Mouse (Mus musculus) liver, embryonic 15.5 days (tissue): Measurements from ENCODE around the gene Cdiptos. TPM values are rescaled to one million over a fixed set of nuclear protein-coding genes. Genes with fewer than 3 reads are reported as not detected.
A peak's percentile ranks its signal among the peaks of the same experiment; 100 is the strongest.

ENCODE experiments used
- ATAC-seq: fragments of 200-750 bp; cut with Nextera tagmentation; 2 replicates; pipeline ENCODE4 v1.8.0; 2017; ENCODE audit warnings: moderate number of reproducible peaks, mild to moderate bottlenecking, moderate library complexity; ENCODE audit not compliant: insufficient read depth
- H3K27ac ChIP-seq: fragments of 300-500 bp; sonication (generic); replicated peaks from 2 replicates; pipeline ENCODE4 v1.5.1; 2015; ENCODE audit warnings: mild to moderate bottlenecking, inconsistent platforms
- H3K27me3 ChIP-seq: fragments of 300-500 bp; sonication (generic); 2 replicates; pipeline ENCODE4 v1.6.1; 2015; ENCODE audit warnings: mild to moderate bottlenecking, inconsistent platforms
- H3K36me3 ChIP-seq: fragments of 300-500 bp; sonication (generic); replicated peaks from 2 replicates; pipeline ENCODE4 v1.6.1; 2015; ENCODE audit warnings: moderate library complexity, mild to moderate bottlenecking, inconsistent platforms
- H3K4me1 ChIP-seq: fragments of 300-500 bp; sonication (generic); replicated peaks from 2 replicates; pipeline ENCODE4 v1.6.1; 2015; ENCODE audit warnings: inconsistent platforms
- H3K4me2 ChIP-seq: fragments of 300-500 bp; sonication (generic); 2 replicates; pipeline ENCODE4 v1.6.1; 2015; ENCODE audit warnings: moderate library complexity, mild to moderate bottlenecking, inconsistent platforms
- H3K4me3 ChIP-seq: fragments of 300-500 bp; sonication (generic); replicated peaks from 2 replicates; pipeline ENCODE4 v1.5.1; 2015; ENCODE audit warnings: mild to moderate bottlenecking, inconsistent platforms
- H3K9ac ChIP-seq: fragments of 300-500 bp; sonication (generic); 2 replicates; pipeline ENCODE4 v1.6.1; 2015; ENCODE audit warnings: moderate library complexity, mild to moderate bottlenecking, inconsistent platforms
- H3K9me3 ChIP-seq: fragments of 300-500 bp; sonication (generic); replicated peaks from 2 replicates; pipeline ENCODE4 v1.6.1; 2016; ENCODE audit warnings: inconsistent platforms
- WGBS: fragments of 180-500 bp; shearing (Covaris S2); methylation state at CpG from one replicate; pipeline ENCODE4 v1.1.7; 2015; ENCODE audit warnings: mixed read lengths; ENCODE audit not compliant: insufficient replicate concordance; 5-methylcytosine and 5-hydroxymethylcytosine counted together
- polyA plus RNA-seq: library from polyadenylated mRNA; unstranded; fragments of >200 nt; fragmentation: Nextera tagmentation; extraction: Ambion mirVana; gene quantifications from 2 replicates; pipeline ENCODE4 v1.2.1, GENCODE M21; 2015

Cdiptos gene
- polyA plus RNA-seq, 1 experiment from 2014 or later = 0.63 TPM

DNA sequence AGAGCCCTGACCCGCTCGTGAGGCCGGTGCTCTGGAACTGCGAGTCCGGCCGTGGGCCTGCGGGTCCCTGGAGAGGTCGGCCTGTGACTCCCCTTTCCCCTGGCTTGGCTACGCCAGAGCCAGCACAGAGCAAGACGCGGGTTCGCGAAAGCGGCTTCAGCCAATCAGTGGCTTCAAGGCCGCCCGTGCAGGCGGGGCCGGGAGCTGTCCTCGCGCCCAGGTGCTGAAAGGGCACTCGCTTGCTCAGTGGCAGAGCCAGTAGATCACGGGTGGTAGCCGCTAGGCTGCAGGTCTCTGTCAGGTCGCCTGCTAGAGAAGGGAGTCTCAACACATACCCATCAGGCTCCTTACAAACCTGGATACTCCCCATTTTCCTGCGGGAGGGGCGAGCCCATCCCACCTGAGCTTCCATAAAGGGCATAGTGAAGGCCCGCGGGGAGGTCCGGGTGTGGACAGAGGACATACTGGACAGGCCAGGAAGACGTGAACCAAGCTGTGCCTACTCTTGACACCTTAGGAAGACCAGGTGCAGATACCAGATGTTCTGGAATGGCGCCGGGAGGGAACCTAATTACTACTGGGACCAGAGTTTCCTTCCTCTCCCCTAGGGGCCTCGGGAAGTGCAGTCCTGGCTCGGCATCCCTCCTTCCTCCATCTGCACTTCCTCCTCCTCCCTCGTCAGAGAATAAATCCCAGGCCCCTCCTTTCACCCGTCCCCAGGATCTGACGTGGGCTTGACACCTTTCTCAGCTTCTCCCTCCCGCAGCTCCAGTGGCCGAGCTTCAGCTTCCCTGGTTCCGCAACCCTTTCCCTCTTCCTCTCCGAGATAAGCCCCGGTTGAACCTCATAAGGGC, 25.9 kb downstream of the Cdiptos start, which contains the start of gene Sez6l2:
Sez6l2 (plus strand) TSS at position 771 of the 854 bp plus-strand sequence.
- H3K9ac ChIP-seq = peak within 1 kb of the TSS; percentile 30; the same call in 1 of the 2 replicates
- H3K36me3 ChIP-seq = no peaks in the 10 kb centered on the region
- H3K4me2 ChIP-seq = peak within 1 kb of the TSS; percentile 79
- peaks cover 20% of the 10 kb centered on the region for H3K4me1 ChIP-seq
- H3K27ac ChIP-seq = no peak within 1 kb of the TSS
- WGBS = 2% methylated on average over 42 of the region's 42 CpGs
- H3K27me3 ChIP-seq = peaks cover 55% of the 10 kb centered on the region
- peak; percentile 65 for ATAC-seq
- H3K4me3 ChIP-seq = peak within 1 kb of the TSS; percentile 50
- no peaks in the 10 kb centered on the region for H3K9me3 ChIP-seq

- Histone ChIP-seq H3K9me3 (no peaks in the 10 kb centered on the region), H3K27ac (no peak within 1 kb of the TSS), H3K4me1 (peaks cover 20% of the 10 kb centered on the region), H3K4me2 (peak within 1 kb of the TSS; percentile 79), H3K4me3 (peak within 1 kb of the TSS; percentile 50), H3K9ac (peak within 1 kb of the TSS; percentile 30; the same call in 1 of the 2 replicates), H3K36me3 (no peaks in the 10 kb centered on the region; the same call in 1 of the 2 replicates), H3K27me3 (peaks cover 55% of the 10 kb centered on the region)
- 2% methylated on average over 21 of the region's 21 CpGs for WGBS
- ATAC-seq = 0 out of 2 replicates have a peak, but pooled peaks have one; percentile 10
These were observed 26.5 kb downstream of the Cdiptos start, which contains the start of gene Asphd1 for GRCm38 (mm10) chr7:126949403-126949792. Gene Asphd1, minus strand, starts transcription at chr7:126949582.

GRCm38 (mm10) chr7:126948626-126949025, 27.3 kb downstream of the Cdiptos start:
- H3K36me3 ChIP-seq = no peaks in the 10 kb centered on the region; the same call in 1 of the 2 replicates
- 70% methylated on average over 10 of the region's 10 CpGs for whole genome bisulfite sequencing
- H3K4me2 ChIP-seq = no peak overlapping the region
- peaks cover 52% of the 10 kb centered on the region for H3K27me3 ChIP-seq
- peaks cover 20% of the 10 kb centered on the region for H3K4me1 ChIP-seq
- H3K9me3 ChIP-seq = no peaks in the 10 kb centered on the region
- no peak for ATAC-seq
- no peak overlapping the region for H3K4me3 ChIP-seq
- no peak overlapping the region for H3K9ac ChIP-seq
- H3K27ac ChIP-seq = no peak overlapping the region

DNA sequence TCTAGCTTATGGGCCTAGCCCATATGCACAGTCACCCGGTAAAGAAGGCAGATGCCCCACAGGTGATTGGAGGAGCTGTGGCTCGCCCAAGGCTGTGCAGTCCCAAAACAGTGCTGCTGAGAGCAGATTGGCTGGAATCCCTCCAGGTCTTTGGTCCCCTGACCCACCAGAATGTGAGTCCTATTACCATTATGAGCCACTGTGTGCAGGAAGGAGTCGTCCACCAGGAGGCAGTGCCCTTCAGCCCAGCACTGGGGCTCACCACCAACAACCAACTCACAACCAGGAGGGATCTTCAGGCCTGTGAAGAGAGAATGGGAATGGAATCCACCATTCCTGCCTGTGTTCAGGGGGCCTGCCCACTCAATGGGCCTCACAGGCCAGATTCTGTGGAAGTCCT, 29.4 kb downstream of the Cdiptos start:
- Histone ChIP-seq H3K9me3 (no peaks in the 10 kb centered on the region), H3K9ac (no peak overlapping the region), H3K27ac (no peak overlapping the region), H3K4me2 (no peak overlapping the region), H3K36me3 (no peaks in the 10 kb centered on the region; the same call in 1 of the 2 replicates), H3K27me3 (peaks cover 32% of the 10 kb centered on the region), H3K4me1 (peaks cover 19% of the 10 kb centered on the region), H3K4me3 (no peak overlapping the region)
- WGBS = 41% methylated on average over 3 of the region's 3 CpGs
- no peak for ATAC-seq

- H3K27ac ChIP-seq = no peak overlapping the region
- ATAC-seq = no peak
- peaks cover 9% of the 10 kb centered on the region for H3K36me3 ChIP-seq
- H3K9ac ChIP-seq = no peak overlapping the region
- H3K4me1 ChIP-seq = peaks cover 12% of the 10 kb centered on the region; the same call in 1 of the 2 replicates
- 71% methylated on average over 5 of the region's 5 CpGs for WGBS
- no peaks in the 10 kb centered on the region for H3K9me3 ChIP-seq
- no peak overlapping the region for H3K4me3 ChIP-seq
- no peak overlapping the region for H3K4me2 ChIP-seq
- no peaks in the 10 kb centered on the region for H3K27me3 ChIP-seq
These were observed 34.1 kb downstream of the Cdiptos start for GRCm38 (mm10) chr7:126941801-126942200.

DNA sequence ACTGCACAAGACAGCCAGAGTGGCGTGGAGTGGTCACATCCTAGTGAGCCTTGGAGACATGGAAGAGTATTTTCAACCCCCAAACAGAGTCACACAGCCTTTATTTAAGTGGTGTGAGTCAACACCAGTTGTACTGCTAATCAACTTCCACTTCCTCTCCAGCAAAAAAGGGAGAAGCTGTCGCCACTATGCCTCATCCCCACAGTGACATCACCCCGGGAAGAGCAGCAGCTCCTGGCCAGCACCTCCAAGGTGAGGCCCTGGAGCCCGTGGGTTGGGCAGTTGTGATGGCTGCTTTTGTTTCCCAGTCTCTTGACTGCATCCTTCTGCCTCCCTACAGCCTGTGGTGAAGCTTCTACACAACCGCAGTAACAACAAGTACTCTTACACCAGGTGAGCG, 34.7 kb downstream of the Cdiptos start:
- no peaks in the 10 kb centered on the region for H3K27me3 ChIP-seq
- no peak overlapping the region for H3K4me2 ChIP-seq
- H3K4me3 ChIP-seq = no peak overlapping the region
- ATAC-seq = no peak
- H3K9me3 ChIP-seq = no peaks in the 10 kb centered on the region
- peaks cover 12% of the 10 kb centered on the region; the same call in 1 of the 2 replicates for H3K4me1 ChIP-seq
- no peak overlapping the region for H3K9ac ChIP-seq
- no peak overlapping the region for H3K27ac ChIP-seq
- peaks cover 14% of the 10 kb centered on the region for H3K36me3 ChIP-seq
- WGBS = 53% methylated on average over 6 of the region's 6 CpGs

DNA sequence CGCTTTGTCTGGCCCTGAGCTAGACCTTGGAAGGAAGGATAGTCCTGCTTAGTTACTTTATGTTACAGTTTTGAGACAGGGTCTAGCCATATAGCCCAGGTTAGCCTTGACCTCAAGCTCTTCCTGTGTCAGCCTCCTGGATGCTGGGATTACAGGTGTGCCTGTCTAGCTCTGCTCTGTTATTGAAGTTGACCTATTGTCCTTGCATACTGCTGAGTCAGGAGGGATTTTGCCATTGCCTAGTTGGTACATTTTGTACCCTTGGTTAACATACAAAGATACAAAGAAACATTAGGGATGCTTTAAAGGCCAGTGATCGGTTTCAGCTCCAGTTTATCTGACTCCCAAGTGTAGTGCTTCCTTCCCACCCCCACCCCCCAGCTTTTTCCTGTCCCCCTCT, 43.2 kb downstream of the Cdiptos start:
- Histone ChIP-seq H3K4me1 (peaks cover 24% of the 10 kb centered on the region), H3K4me3 (no peak overlapping the region), H3K4me2 (no peak overlapping the region), H3K9ac (no peak overlapping the region), H3K36me3 (peaks cover 22% of the 10 kb centered on the region), H3K27me3 (no peaks in the 10 kb centered on the region), H3K27ac (no peak overlapping the region), H3K9me3 (no peaks in the 10 kb centered on the region)
- WGBS = 65% methylated on average over 2 of the region's 2 CpGs
- no peak for ATAC-seq

GRCm38 (mm10) chr7:126929046-126929445, 46.9 kb downstream of the Cdiptos start:
- Histone ChIP-seq H3K9ac (peak overlapping the region; percentile 91), H3K27ac (peak overlapping the region; percentile 70), H3K4me2 (peak overlapping the region; percentile 100), H3K4me1 (peaks cover 49% of the 10 kb centered on the region), H3K27me3 (no peaks in the 10 kb centered on the region), H3K9me3 (no peaks in the 10 kb centered on the region), H3K36me3 (peaks cover 10% of the 10 kb centered on the region; the same call in 1 of the 2 replicates), H3K4me3 (peak overlapping the region; percentile 88)
- 0% methylated on average over 27 of the region's 27 CpGs for WGBS
- ATAC-seq = peak; percentile 51

GRCm38 (mm10) chr7:126928384-126929037, 47.4 kb downstream of the Cdiptos start, which contains the start of gene Kctd13:
Gene Kctd13, plus strand, starts transcription at chr7:126928879.
- Histone ChIP-seq H3K4me1 (peaks cover 53% of the 10 kb centered on the region), H3K27ac (peak within 1 kb of the TSS; percentile 82), H3K36me3 (peaks cover 10% of the 10 kb centered on the region; the same call in 1 of the 2 replicates), H3K4me3 (peak within 1 kb of the TSS; percentile 88), H3K27me3 (no peaks in the 10 kb centered on the region), H3K9me3 (no peaks in the 10 kb centered on the region), H3K9ac (peak within 1 kb of the TSS; percentile 91), H3K4me2 (peak within 1 kb of the TSS; percentile 100)
- peak; percentile 94 for ATAC-seq
- 1% methylated on average over 56 of the region's 56 CpGs for WGBS

DNA sequence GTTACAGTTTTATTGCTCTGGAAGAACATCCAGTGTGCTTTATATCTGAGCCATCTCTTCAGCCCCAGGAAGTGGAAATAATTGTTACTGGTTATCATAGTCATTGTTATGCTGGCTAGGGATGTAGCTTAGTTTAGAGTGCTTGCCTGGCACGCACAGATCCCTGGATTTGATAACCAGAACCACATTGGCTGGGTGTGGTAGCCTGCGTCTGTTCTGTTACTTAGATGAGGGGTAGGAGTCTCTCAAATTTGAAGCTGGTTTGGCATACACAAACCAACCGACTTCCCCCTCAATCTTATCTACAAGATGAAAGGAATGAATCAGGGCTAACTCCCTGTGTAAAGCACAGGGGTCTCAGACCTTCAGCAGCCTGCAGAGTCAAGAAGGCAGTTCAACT, 49.6 kb downstream of the Cdiptos start:
- ATAC-seq = no peak
- H3K9ac ChIP-seq = no peak overlapping the region
- 0 out of 2 replicates have a peak overlapping the region, but pooled peaks have one; percentile 3 for H3K4me2 ChIP-seq
- no peaks in the 10 kb centered on the region for H3K27me3 ChIP-seq
- 0 out of 2 replicates have a peak overlapping the region, but pooled peaks have one; percentile 39 for H3K27ac ChIP-seq
- WGBS = 12% methylated on average over 3 of the region's 3 CpGs
- H3K9me3 ChIP-seq = no peaks in the 10 kb centered on the region
- H3K36me3 ChIP-seq = peaks cover 6% of the 10 kb centered on the region; the same call in 1 of the 2 replicates
- H3K4me3 ChIP-seq = no peak overlapping the region
- peaks cover 57% of the 10 kb centered on the region for H3K4me1 ChIP-seq

DNA sequence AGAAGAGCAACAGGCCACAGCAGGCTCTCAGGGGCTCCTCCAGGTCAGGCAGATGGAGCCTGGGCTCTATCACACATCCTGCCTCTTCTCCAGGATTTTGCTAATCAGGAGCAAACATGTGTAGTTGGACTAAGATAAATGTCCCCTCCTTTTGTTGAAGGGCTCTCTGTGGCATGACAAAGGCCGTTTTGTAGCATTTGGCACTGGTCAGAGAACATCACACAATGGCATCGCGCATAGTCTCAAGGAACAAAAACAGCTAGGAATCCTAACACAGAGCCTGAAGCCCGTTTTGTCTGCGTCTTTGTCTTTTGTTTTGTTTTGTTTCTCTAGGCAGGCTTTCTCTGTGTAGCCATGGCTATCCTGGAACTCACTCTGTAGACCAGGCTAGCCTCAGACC, 51.9 kb downstream of the Cdiptos start:
- WGBS = 53% methylated on average over 5 of the region's 5 CpGs
- Histone ChIP-seq H3K4me2 (no peak overlapping the region), H3K36me3 (no peaks in the 10 kb centered on the region), H3K4me3 (no peak overlapping the region), H3K4me1 (peaks cover 45% of the 10 kb centered on the region), H3K27me3 (no peaks in the 10 kb centered on the region), H3K9ac (no peak overlapping the region), H3K27ac (peak overlapping the region; percentile 38; the same call in 1 of the 2 replicates), H3K9me3 (no peaks in the 10 kb centered on the region)
- no peak for ATAC-seq
